ENCODE assay signal across 8 mouse cellular contexts in genomic region chr1:75219531-75219930, GRCm38 (mm10). TPM values are rescaled to one million over a fixed set of nuclear protein-coding genes. Genes with fewer than 3 reads are reported as not detected.
DNase-seq lines count a peak whose midpoint lies in the region; ATAC-seq and TF ChIP-seq lines count a peak whose summit lies in the region.

Gene Tuba4a (minus strand): TSS chr1:75219865.

- 1% methylated on average over 34 of the region's 34 CpGs for WGBS in midbrain, embryonic 12.5 days

- H3K4me1 ChIP-seq in G1E (ENCODE audit: insufficient read depth, low read depth, low read length), result peaks cover 72% of the 10 kb centered on the region
- peaks cover 20% of the 10 kb centered on the region for H3K4me1 ChIP-seq in midbrain, embryonic 12.5 days

- H3K4me3 ChIP-seq in G1E (ENCODE audit: low read depth, low read length), result peak within 1 kb of the TSS; percentile 76
- H3K4me3 ChIP-seq in midbrain, embryonic 12.5 days, result peak within 1 kb of the TSS; percentile 52

- peaks cover 35% of the 10 kb centered on the region for H3K36me3 ChIP-seq in G1E (replicated peaks)
- peaks cover 15% of the 10 kb centered on the region for H3K36me3 ChIP-seq in midbrain, embryonic 12.5 days

- no peak for DNase-seq in heart, adult 18-20 months
- no peak for DNase-seq in heart, adult 11 months
- DNase-seq in G1E (ENCODE audit: low spot score), result no peak
- DNase-seq in heart, postnatal 25 days (ENCODE audit: low spot score), result no peak
- no peak for DNase-seq in left cerebral cortex, postnatal 25 days (ENCODE audit: low spot score in 2 of 2)
- no peak for DNase-seq in c-Kit-positive CD71-positive TER-119-positive erythroid progenitor cells, embryonic 14.5 days (ENCODE audit: low spot score)

- peak within 1 kb of the TSS; percentile 60 for H3K9ac ChIP-seq in midbrain, embryonic 12.5 days (replicated peaks)

- peak within 1 kb of the TSS; percentile 86 for H3K4me2 ChIP-seq in midbrain, embryonic 12.5 days (replicated peaks)

- ATAC-seq in G1E (ENCODE audit: extremely low read depth, insufficient number of reproducible peaks, low FRiP score, poor library complexity, severe bottlenecking), result no peak
- ATAC-seq in erythroid progenitor cell, adult 5-6 weeks (replicated peaks; ENCODE audit: low FRiP score, poor library complexity, severe bottlenecking), result peak; percentile 7; the same call in 1 of the 2 replicates
- ATAC-seq in midbrain, embryonic 12.5 days (ENCODE audit: low FRiP score, low read depth), result 0 out of 2 replicates have a peak, but pooled peaks have one; percentile 44

- peaks cover 6% of the 10 kb centered on the region; the same call in 1 of the 2 replicates for H3K27me3 ChIP-seq in G1E (ENCODE audit: insufficient read depth, low read length)
- H3K27me3 ChIP-seq in midbrain, embryonic 12.5 days, result peaks cover 81% of the 10 kb centered on the region

- TF ChIP-seq CTCF in G1E (IDR thresholded peaks at IDR 0.05; ENCODE audit: low read depth, low read length), result no peak

- H3K9me3 ChIP-seq in G1E (replicated peaks), result no peaks in the 10 kb centered on the region
- H3K9me3 ChIP-seq in midbrain, embryonic 12.5 days, result no peaks in the 10 kb centered on the region

- no peak within 1 kb of the TSS for H3K27ac ChIP-seq in midbrain, embryonic 12.5 days (replicated peaks)

- intact Hi-C loops in heart, postnatal 25 days (cut with DNase I), result loop anchor here (2.0 kb wide), 1 partner anchor 13 kb away; the partner anchor contains the start of gene A630095N17Rik
- intact Hi-C loops in left cerebral cortex, postnatal 25 days (cut with DNase I), result loop anchor here (1.0 kb wide), 1 partner anchor 17 kb away; the partner anchor contains the start of gene Dnajb2

RNA-seq across cellular contexts. Expression of gene Tuba4a, which starts in this region (rescaled TPM):
- total RNA-seq in heart, adult 18-20 months (2021), result 1,000 to 10,000 TPM in 1 of 2 experiments, 100 to 1,000 TPM in 1; 973 to 1,125 TPM
- total RNA-seq in G1E (2014; fragmentation: Nextera tagmentation), result 201 and 287 TPM in 2 replicates
- 156 and 175 TPM in 2 replicates for total RNA-seq in G1E (2017)
- 38.6 and 61.0 TPM in 2 replicates for polyA plus RNA-seq in G1E (2012)
- 474 and 550 TPM in 2 replicates for total RNA-seq in erythroid progenitor cell, adult 5-6 weeks (2015; ENCODE audit: low replicate concordance)
- 246 TPM in 2 replicates for total RNA-seq in erythroid progenitor cell, adult 5-6 weeks (2017; ENCODE audit: low replicate concordance)
- total RNA-seq in heart, postnatal 25 days (2021), result 1,000 to 10,000 TPM; 1,036 to 1,088 TPM
- 100 to 1,000 TPM; 682 to 699 TPM for total RNA-seq in left cerebral cortex, postnatal 25 days (2021)
- polyA plus RNA-seq in midbrain, embryonic 12.5 days (2016; fragmentation: Nextera tagmentation; extraction: Ambion mirVana), result 5.9 and 7.6 TPM in 2 replicates
